Mouse (Mus musculus): ENCODE data around the gene Gtf2ird1.

- TF ChIP-seq CTCF (IDR thresholded peaks at IDR 0.05; ENCODE audit: low read depth, low read length) = no peak
- no peak for TF ChIP-seq POLR2A (IDR thresholded peaks at IDR 0.05; ENCODE audit: extremely low read depth, insufficient read depth, low read length)
Measured at GRCm38 (mm10) chr5:134441105-134441504, 15.4 kb downstream of the Gtf2ird1 start.
